Mouse (Mus musculus) ES-Bruce4 (cell line): ENCODE data around the gene Mest.

Experiments
- CTCF ChIP-seq: IDR thresholded peaks from one replicate; pipeline ENCODE4 v1.8.1; 2011; ENCODE audit warnings: low read depth, low read length
- EP300 ChIP-seq: IDR thresholded peaks from 2 replicates; pipeline ENCODE4 v1.6.1; 2011; ENCODE audit warnings: low read depth, low read length; ENCODE audit not compliant: insufficient read depth

DNA sequence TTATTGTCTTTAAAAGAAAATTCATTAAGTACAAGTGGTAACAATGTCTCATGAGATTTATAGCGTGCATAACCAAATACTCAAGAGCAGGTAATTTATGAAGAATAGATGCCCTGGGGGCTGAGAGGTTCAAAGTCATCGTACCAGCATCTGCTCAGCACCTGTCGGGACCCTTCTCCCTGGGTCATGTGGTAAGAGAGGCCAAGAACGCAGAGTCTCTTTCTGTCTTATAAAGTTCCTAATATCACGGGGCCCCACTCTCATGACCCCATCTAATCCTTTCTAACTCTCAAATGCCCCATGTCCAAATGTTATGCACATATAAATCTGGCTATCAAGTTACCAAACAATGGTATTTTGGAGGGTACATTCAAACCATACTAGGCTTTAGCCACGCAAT is 20.5 kb upstream of the Mest start:
- no peak for TF ChIP-seq CTCF
- no peak for TF ChIP-seq EP300
